In the genomic region with DNA sequence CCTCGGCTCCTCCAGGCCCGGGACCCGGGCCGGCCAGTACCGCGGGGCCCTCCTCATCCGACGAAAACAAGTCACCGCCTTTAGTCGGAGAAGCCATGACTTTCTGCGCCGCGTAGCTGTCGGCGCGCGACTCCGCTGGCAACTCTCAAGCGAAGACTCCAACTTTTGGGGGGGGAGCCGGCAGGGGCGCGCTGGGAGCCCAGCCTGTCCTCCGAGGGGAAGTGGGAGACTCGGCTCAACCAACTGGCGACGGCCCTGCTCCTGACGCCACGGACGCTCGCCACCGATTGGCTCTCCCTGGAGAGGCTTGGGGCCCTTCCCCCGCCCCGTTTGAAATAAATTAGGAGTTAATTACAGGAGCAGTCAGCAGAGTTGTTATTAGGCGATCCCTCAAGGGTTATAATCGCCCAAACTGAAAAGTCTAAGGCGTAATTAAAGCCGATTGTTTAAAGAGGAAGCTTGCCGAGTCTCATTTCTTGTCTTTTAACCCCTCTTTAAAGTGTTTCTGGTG, we compare ENCODE assay signal across 8 mouse cellular contexts. TPM values are rescaled to one million over a fixed set of nuclear protein-coding genes. Genes with fewer than 3 reads are reported as not detected.
DNase-seq lines count a peak whose midpoint lies in the region; ATAC-seq and TF ChIP-seq lines count a peak whose summit lies in the region.

Gene Msx2, minus strand, starts transcription at position 461 of the 511 bp plus-strand sequence.

- WGBS in embryonic facial prominence, embryonic 13.5 days: under 1% methylated on average over 38 of the region's 38 CpGs
- under 1% methylated on average over 38 of the region's 38 CpGs for WGBS in heart, embryonic 14.5 days
- under 1% methylated on average over 38 of the region's 38 CpGs for WGBS in kidney, postnatal 0 days
- WGBS in liver, embryonic 15.5 days (ENCODE audit: insufficient replicate concordance): under 1% methylated on average over 38 of the region's 38 CpGs

- H3K4me3 ChIP-seq in embryonic facial prominence, embryonic 13.5 days: peak within 1 kb of the TSS; percentile 72
- H3K4me3 ChIP-seq in heart, embryonic 14.5 days (ENCODE audit: control insufficient read depth in 1 of 2, insufficient read depth in 1 of 2, low read depth in 1 of 2, low read length in 2 of 2): peak within 1 kb of the TSS; percentile 49 to 57
- H3K4me3 ChIP-seq in kidney, postnatal 0 days (replicated peaks; ENCODE audit: low read depth, low read length): peak within 1 kb of the TSS; percentile 43
- peak within 1 kb of the TSS; percentile 30 for H3K4me3 ChIP-seq in liver, embryonic 15.5 days (replicated peaks)

- H3K9ac ChIP-seq in embryonic facial prominence, embryonic 13.5 days: peak within 1 kb of the TSS; percentile 93
- H3K9ac ChIP-seq in heart, embryonic 14.5 days (ENCODE audit: low read length): peak within 1 kb of the TSS; percentile 72
- no peak within 1 kb of the TSS for H3K9ac ChIP-seq in kidney, postnatal 0 days (ENCODE audit: low read depth, low read length)
- H3K9ac ChIP-seq in liver, embryonic 15.5 days: no peak within 1 kb of the TSS

- H3K9me3 ChIP-seq in embryonic facial prominence, embryonic 13.5 days: no peaks in the 10 kb centered on the region
- no peaks in the 10 kb centered on the region for H3K9me3 ChIP-seq in heart, embryonic 14.5 days (ENCODE audit: control insufficient read depth, low read length)
- H3K9me3 ChIP-seq in kidney, postnatal 0 days (replicated peaks; ENCODE audit: low read length): no peaks in the 10 kb centered on the region
- no peaks in the 10 kb centered on the region for H3K9me3 ChIP-seq in liver, embryonic 15.5 days (replicated peaks)

- ATAC-seq in embryonic facial prominence, embryonic 13.5 days (ENCODE audit: insufficient number of reproducible peaks, insufficient read depth, low FRiP score, low TSS enrichment, low read depth): peak; percentile 83
- ATAC-seq in heart, embryonic 14.5 days (ENCODE audit: insufficient number of reproducible peaks, insufficient read depth, low FRiP score, low read depth): peak; percentile 84
- ATAC-seq in kidney, postnatal 0 days (replicated peaks; ENCODE audit: low FRiP score, low read depth): peak; percentile 71
- ATAC-seq in liver, embryonic 15.5 days (ENCODE audit: insufficient read depth): no peak

- peaks cover 75% of the 10 kb centered on the region for H3K27me3 ChIP-seq in embryonic facial prominence, embryonic 13.5 days
- peaks cover 86% of the 10 kb centered on the region for H3K27me3 ChIP-seq in heart, embryonic 14.5 days (ENCODE audit: control insufficient read depth, insufficient read depth, low read length)
- H3K27me3 ChIP-seq in kidney, postnatal 0 days (ENCODE audit: insufficient read depth, low read length): peaks cover 80% of the 10 kb centered on the region
- peaks cover 98% of the 10 kb centered on the region for H3K27me3 ChIP-seq in liver, embryonic 15.5 days

- H3K4me2 ChIP-seq in embryonic facial prominence, embryonic 13.5 days: peak within 1 kb of the TSS; percentile 86
- peak within 1 kb of the TSS; percentile 73 for H3K4me2 ChIP-seq in heart, embryonic 14.5 days (ENCODE audit: low read length)
- peak within 1 kb of the TSS; percentile 67 for H3K4me2 ChIP-seq in kidney, postnatal 0 days (ENCODE audit: low read length)
- peak within 1 kb of the TSS; percentile 57 for H3K4me2 ChIP-seq in liver, embryonic 15.5 days

- H3K27ac ChIP-seq in embryonic facial prominence, embryonic 13.5 days: peak within 1 kb of the TSS; percentile 88
- H3K27ac ChIP-seq in heart, embryonic 14.5 days (replicated peaks in 1 of 2; ENCODE audit: control insufficient read depth in 1 of 2, insufficient read depth in 1 of 2, low read depth in 2 of 2, low read length in 2 of 2): peak within 1 kb of the TSS in 1 of 2 experiments; percentile 39; a peak in 2 of 4 replicates
- no peak within 1 kb of the TSS for H3K27ac ChIP-seq in kidney, postnatal 0 days
- H3K27ac ChIP-seq in liver, embryonic 15.5 days (replicated peaks): no peak within 1 kb of the TSS

- DNase-seq in thymus, postnatal 4 days: peak; percentile 16
- no peak for DNase-seq in thymus, postnatal 14 days
- peak; percentile 78 for DNase-seq in kidney, postnatal 0 days (ENCODE audit: low spot score)
- DNase-seq in ovary, postnatal 14 days (ENCODE audit: low spot score): peak; percentile 50
- no peak for DNase-seq in T-cell, adult 2 months (ENCODE audit: low spot score)

- H3K4me1 ChIP-seq in embryonic facial prominence, embryonic 13.5 days: peaks cover 50% of the 10 kb centered on the region
- peaks cover 5 to 7% of the 10 kb centered on the region in 2 experiments; a peak in 2 of 4 replicates for H3K4me1 ChIP-seq in heart, embryonic 14.5 days (ENCODE audit: control insufficient read depth in 2 of 2, insufficient read depth in 2 of 2, low read length in 2 of 2)
- H3K4me1 ChIP-seq in kidney, postnatal 0 days (replicated peaks; ENCODE audit: insufficient read depth, low read length): peaks cover 14% of the 10 kb centered on the region
- H3K4me1 ChIP-seq in liver, embryonic 15.5 days (replicated peaks): peaks cover 5% of the 10 kb centered on the region; the same call in 1 of the 2 replicates

- no peak; the same call in 1 of the 2 replicates for TF ChIP-seq CTCF in kidney, postnatal 0 days (IDR thresholded peaks at IDR 0.05; ENCODE audit: low read depth)

- H3K36me3 ChIP-seq in embryonic facial prominence, embryonic 13.5 days: no peaks in the 10 kb centered on the region
- H3K36me3 ChIP-seq in heart, embryonic 14.5 days (ENCODE audit: control insufficient read depth, insufficient read depth, low read length): no peaks in the 10 kb centered on the region
- no peaks in the 10 kb centered on the region for H3K36me3 ChIP-seq in kidney, postnatal 0 days (ENCODE audit: insufficient read depth, low read length)
- H3K36me3 ChIP-seq in liver, embryonic 15.5 days (replicated peaks): no peaks in the 10 kb centered on the region

RNA-seq across cellular contexts. Expression of gene Msx2, which starts in this region (rescaled TPM):
- polyA plus RNA-seq in embryonic facial prominence, embryonic 13.5 days (2015; fragmentation: Nextera tagmentation; extraction: Ambion mirVana): 31.7 and 41.1 TPM in 2 replicates
- 2.8 and 3.0 TPM in 2 replicates for polyA plus RNA-seq in heart, embryonic 14.5 days (2014; fragmentation: Nextera tagmentation; extraction: Ambion mirVana)
- polyA plus RNA-seq in kidney, postnatal 0 days (2015; fragmentation: Nextera tagmentation; extraction: Ambion mirVana): 1.0 and 1.4 TPM in 2 replicates
- not detected in 2 replicates for polyA plus RNA-seq in liver, embryonic 15.5 days (2015; fragmentation: Nextera tagmentation; extraction: Ambion mirVana)

Comparison
In these comparisons a context has a peak if more than half of its experiments do, and no peak if none do; other contexts are left out.
1. DNase-seq: peak in thymus, postnatal 4 days (single experiment), kidney, postnatal 0 days (single experiment) and ovary, postnatal 14 days (single experiment); none in thymus, postnatal 14 days (single experiment) and T-cell, adult 2 months (single experiment).
2. H3K9ac ChIP-seq: peak in embryonic facial prominence, embryonic 13.5 days (single experiment) and heart, embryonic 14.5 days (single experiment); none in kidney, postnatal 0 days (single experiment) and liver, embryonic 15.5 days (single experiment).
3. Peak in every context shown above with its lines, with median percentiles within 50 percentile points of each other: H3K4me2 ChIP-seq and H3K4me3 ChIP-seq.